Mouse (Mus musculus) mesoderm, embryonic 11.5 days (tissue): Measurements from ENCODE around the gene Sirpa.

Source experiments
- DNase-seq: peaks from one replicate; pipeline ENCODE4 v3.0.0-alpha.2; 2012; ENCODE audit warnings: low read depth, low spot score

The Sirpa gene

DNA sequence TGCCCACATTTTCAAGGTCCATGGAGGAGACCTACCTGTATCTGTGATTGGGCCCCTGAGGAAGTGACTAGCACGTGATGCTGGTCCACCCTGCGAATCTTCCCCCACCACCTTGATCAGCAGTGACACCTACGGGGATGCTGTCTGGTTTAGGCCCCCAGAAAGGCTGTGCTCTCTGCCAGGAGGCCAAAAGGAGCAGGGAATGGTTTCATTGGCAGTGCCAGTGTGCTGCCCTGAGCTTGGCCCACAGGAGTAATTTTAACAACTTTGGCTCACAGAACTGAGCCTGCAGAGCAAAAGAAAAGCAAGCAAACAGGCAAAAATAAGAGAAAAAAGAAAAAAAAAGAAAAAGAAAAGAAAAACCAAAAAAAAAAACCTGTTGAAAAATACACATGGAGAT is 13.2 kb downstream of the Sirpa start:
- no peak for DNase-seq

GRCm38 (mm10) chr2:129606269-129606668 is 13.6 kb downstream of the Sirpa start:
- DNase-seq, result no peak

DNA sequence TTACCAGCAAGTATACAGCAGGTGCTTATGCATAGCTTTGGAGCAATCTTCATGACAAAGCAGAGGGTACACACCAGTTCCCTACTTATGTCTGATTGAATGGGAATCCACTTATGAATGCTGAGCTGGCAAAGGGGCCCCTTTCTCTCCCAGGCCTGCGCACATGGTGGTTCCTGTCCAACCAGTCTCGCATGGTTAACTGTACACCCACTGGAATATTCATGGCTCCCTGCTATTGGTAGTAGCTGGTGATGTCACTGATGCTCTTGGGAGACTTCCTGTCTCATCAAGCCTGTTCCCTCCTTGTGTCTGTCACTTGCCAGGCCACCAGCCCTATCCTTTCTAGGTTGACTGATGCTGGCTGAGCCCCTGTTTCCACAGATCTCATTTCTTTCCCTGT is 14.3 kb downstream of the Sirpa start:
- no peak for DNase-seq

- no peak for DNase-seq
Observed at GRCm38 (mm10) chr2:129613971-129614370, 21.3 kb downstream of the Sirpa start.

DNA sequence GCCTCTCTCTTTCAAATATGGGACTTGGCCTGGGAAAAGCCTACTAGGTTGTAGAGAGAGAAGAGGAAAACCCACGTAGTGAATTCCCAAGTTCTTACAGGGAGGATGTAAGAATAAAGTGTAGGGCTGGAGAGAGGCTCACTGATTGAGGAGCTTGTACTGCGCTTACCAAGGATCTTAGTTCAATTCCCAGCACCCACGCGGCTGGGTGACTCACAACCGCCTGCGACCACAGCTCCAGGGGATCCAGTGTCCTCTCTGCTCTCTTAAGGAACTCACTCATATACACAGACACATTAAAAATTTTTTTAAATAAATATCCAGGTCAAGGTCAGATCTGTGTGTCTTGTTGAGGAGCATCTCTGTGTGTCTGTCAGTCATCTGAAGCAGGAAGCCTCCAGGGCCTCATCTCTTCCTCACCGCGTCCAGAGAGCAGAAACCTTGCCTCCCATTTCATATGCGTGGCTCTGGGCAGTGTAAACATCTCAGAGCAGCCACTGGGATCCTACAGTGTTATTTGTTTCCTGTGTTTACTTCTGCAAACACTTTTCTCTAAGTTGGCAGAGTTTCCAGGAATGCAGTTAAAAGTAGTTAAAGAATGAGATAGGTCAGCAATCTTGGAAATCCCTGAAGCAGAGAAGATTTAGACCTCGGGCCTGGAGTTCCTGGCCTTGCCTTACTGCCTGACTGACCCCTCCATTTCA is 22.0 kb downstream of the Sirpa start:
- no peak for DNase-seq

DNA sequence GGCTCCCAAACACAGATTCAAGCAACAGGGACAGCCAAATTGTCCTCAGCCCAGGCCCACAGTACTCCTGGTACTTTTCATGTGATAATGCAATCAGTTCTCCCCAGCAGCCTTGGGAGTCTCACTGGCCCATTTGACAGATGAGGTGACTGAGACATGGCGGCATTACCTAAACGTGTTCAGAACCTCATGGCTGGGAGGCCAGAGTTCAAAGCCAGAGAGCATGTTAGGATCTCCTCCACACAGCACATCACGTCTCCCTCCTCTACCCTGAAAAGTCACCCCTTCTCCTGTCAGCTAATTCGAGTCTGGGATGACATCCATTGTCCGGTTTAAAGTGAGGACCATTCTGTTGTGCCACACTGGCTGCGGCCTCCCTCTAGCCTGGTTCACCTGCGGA is 27.5 kb downstream of the Sirpa start:
- DNase-seq, result no peak

DNA sequence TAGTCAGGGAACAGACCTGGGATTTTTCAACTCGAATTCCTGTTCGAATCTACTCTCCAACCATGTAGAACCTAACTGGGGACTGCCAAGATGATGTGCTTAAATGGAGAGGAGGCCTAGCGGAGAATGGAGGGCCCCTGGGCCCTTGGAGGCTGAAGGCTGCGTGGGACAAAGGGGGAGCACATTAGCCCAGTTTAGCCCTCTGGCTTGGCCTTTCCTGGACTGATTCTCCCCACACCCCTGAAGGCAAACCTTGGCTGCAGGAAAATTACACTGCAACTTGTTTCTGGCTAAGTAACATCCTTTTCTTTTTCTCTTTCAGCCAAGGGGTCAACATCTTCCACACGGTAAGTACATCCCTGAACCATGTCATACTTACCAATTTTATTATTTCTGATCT is 28.2 kb downstream of the Sirpa start:
- DNase-seq, result no peak

GRCm38 (mm10) chr2:129621654-129622490 is 29.2 kb downstream of the Sirpa start:
- no peak for DNase-seq

DNA sequence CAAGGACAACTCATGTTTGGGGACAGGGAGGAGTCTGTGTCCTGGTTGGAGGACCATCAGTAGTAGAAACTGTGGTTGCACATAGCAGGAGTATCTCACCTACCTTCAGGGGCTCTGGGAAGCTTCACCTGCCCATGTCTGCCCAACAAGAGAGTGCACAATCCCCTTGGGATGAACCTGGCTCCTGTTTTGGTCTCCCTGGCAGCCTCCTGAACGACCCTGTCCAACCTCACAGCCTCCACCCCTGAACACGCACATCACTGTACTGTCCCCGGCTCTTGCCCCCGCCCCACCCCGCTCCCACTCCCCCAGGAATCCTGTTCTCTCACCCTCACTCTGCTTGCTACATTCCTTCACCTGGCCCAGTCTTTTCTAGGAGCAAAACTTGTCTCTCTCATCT is 30.3 kb downstream of the Sirpa start:
- no peak for DNase-seq

GRCm38 (mm10) chr2:129623771-129624170 is 31.1 kb downstream of the Sirpa start:
- no peak for DNase-seq

- DNase-seq, result peak; percentile 14
Observed at GRCm38 (mm10) chr2:129624246-129624918, 31.7 kb downstream of the Sirpa start.

GRCm38 (mm10) chr2:129624956-129625355 is 32.3 kb downstream of the Sirpa start:
- no peak for DNase-seq

GRCm38 (mm10) chr2:129625845-129626244 is 33.2 kb downstream of the Sirpa start:
- DNase-seq, result no peak

- no peak for DNase-seq
Observed at GRCm38 (mm10) chr2:129626621-129627061, 34.0 kb downstream of the Sirpa start.

GRCm38 (mm10) chr2:129627133-129627532 is 34.5 kb downstream of the Sirpa start:
- no peak for DNase-seq

- DNase-seq, result no peak
Observed at GRCm38 (mm10) chr2:129627811-129628210, 35.2 kb downstream of the Sirpa start.

DNA sequence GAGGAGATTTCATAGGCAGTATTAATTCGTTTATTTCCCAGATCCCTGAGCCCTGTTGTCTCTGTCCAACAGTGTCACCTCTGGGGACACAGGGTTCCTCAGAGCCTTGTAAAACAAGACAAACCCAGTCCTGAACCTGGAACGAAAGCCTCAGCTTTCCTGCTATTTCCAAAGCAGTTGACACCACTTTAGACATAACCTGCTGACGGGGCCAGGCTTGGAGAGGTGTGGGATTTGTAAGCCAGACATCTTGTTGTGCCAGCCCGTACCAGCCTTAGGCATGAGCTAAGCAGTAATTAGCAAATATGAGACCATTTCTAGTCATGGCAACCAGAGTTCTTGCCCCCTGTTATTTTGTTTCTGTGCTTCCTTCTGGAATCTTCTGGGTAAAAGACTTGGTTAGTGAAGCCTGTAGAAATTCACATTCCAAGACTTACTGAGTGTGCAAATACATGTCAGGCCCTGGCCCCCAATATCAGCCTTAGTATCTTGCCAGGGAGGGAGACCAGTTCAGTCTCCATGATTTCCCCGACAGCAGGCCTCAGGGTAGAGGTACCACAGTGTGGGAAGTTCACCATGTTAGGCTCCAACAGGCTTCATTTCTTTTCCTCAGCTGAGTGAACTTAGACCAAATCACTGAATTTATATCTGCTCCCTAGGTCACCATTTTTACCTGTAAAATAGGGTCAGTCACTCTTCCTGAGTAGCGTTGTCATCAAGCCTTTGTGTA is 36.0 kb downstream of the Sirpa start:
- no peak for DNase-seq

- no peak for DNase-seq
Observed at GRCm38 (mm10) chr2:129629786-129630531, 37.3 kb downstream of the Sirpa start.

DNA sequence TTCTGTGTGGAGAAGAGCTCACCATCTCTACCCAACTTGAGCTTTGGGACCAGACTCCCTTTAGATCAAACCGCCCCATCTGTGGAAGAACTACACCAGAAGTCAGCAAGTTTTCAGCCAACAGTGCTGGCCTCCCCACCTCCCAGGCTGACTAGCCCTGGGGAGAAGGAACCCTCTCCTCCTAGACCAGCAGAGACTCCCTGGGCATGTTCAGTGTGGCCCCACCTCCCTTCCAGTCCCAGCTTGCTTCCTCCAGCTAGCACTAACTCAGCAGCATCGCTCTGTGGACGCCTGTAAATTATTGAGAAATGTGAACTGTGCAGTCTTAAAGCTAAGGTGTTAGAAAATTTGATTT is 37.9 kb downstream of the Sirpa start:
- DNase-seq, result no peak

DNA sequence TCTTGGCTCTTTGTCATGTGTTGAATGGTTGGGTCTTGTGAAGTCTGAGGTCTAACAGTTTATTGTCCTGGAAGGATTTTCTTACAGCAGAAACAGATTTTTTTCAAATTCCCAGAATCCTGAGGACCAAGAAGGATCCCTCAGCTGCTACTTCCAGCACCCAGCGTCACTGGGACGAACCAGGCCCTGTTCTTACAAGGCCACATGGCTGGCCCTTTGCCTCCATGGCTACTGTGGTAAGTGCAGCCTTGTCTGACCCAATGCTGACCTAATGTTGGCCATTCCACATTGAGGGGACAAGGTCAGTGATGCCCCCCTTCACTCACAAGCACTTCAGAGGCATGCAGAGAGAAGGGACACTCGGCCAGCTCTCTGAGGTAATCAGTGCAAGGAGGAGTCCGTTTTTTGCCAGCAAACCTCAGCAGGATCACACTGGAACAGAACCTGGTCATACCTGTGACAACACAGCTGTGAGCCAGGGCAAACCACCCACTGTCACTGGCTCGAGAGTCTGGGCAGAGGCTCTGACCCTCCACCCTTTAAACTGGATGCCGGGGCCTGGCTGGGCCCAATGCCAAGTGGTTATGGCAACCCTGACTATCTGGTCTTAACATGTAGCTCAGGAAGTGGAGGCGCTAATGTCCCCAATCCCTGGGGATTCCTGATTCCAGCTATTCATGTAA is 38.5 kb downstream of the Sirpa start:
- no peak for DNase-seq

DNA sequence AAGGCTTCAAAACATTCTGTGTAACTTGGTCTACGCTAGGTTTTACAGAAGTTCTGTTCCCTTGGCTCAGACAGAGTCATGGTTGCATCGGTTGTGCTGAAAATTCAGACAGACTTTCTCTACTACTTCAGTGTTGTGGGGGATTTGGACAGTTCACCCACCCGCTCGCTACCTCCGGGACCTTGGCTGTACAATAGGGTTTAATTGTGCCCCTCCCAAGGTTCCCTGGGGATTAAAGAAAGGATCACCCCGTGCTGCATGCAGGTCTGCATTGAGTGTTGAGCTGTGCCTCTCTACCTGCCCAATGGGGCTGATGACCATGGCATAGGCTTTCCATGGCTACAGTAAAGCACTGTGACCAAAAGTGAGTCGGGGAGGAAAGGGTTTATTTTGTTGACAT is 39.7 kb downstream of the Sirpa start:
- no peak for DNase-seq
